Mouse (Mus musculus) neural tube, embryonic 14.5 days (tissue): ENCODE results near the gene Kbtbd4. TPM values are rescaled to one million over a fixed set of nuclear protein-coding genes. Genes with fewer than 3 reads are reported as not detected.

Source experiments
- ATAC-seq: fragments of 200-750 bp; cut with Nextera tagmentation; 2 replicates; pipeline ENCODE4 v1.8.0; 2017; ENCODE audit warnings: low read depth, mild to moderate bottlenecking, moderate TSS enrichment, moderate library complexity
- H3K27ac ChIP-seq: fragments of 300-500 bp; sonication (generic); 2 replicates; pipeline ENCODE4 v1.5.1; 2014; ENCODE audit warnings: low read depth, mild to moderate bottlenecking, control low read depth, low read length, moderate library complexity, mixed read lengths
- H3K27me3 ChIP-seq: fragments of 300-500 bp; sonication (generic); 2 replicates; pipeline ENCODE4 v1.6.1; 2014; ENCODE audit warnings: low read length; ENCODE audit not compliant: control insufficient read depth, insufficient read depth
- H3K36me3 ChIP-seq: fragments of 300-500 bp; sonication (generic); 2 replicates; pipeline ENCODE4 v1.6.1; 2014; ENCODE audit warnings: low read length, mixed read lengths; ENCODE audit not compliant: control insufficient read depth, insufficient read depth
- H3K4me1 ChIP-seq: fragments of 300-500 bp; sonication (generic); 2 replicates; pipeline ENCODE4 v1.6.1; 2014; ENCODE audit warnings: low read length; ENCODE audit not compliant: control insufficient read depth, insufficient read depth
- H3K4me2 ChIP-seq: fragments of 300-500 bp; sonication (generic); 2 replicates; pipeline ENCODE4 v1.6.1; 2014; ENCODE audit warnings: mild to moderate bottlenecking, low read depth, low read length, control low read depth
- H3K4me3 ChIP-seq: fragments of 300-500 bp; sonication (generic); 2 replicates; pipeline ENCODE4 v1.5.1; 2014; ENCODE audit warnings: low read depth, low read length, control low read depth, mixed read lengths
- H3K9ac ChIP-seq: fragments of 300-500 bp; sonication (generic); replicated peaks from 2 replicates; pipeline ENCODE4 v1.6.1; 2014; ENCODE audit warnings: low read depth, mild to moderate bottlenecking, control low read depth, low read length, mixed read lengths
- H3K9me3 ChIP-seq: fragments of 300-500 bp; sonication (generic); 2 replicates; pipeline ENCODE4 v1.6.1; 2016; ENCODE audit warnings: low read length; ENCODE audit not compliant: control insufficient read depth
- WGBS: fragments of 180-500 bp; shearing (Covaris S2); extraction: QIAGEN DNeasy Blood & Tissue Kit; methylation state at CpG from one replicate; pipeline ENCODE4 v1.1.7; 2014; 5-methylcytosine and 5-hydroxymethylcytosine counted together
- polyA plus RNA-seq: library from polyadenylated mRNA; unstranded; fragments of >200 nt; fragmentation: Nextera tagmentation; extraction: Ambion mirVana; gene quantifications from 2 replicates; pipeline ENCODE4 v1.2.1, GENCODE M21; 2014

Gene Kbtbd4
- polyA plus RNA-seq, 1 experiment from 2014 or later: 47.5 TPM

- no peak overlapping the region for H3K27ac ChIP-seq
- peaks cover 9% of the 10 kb centered on the region; the same call in 1 of the 2 replicates for H3K4me1 ChIP-seq
- H3K36me3 ChIP-seq: no peaks in the 10 kb centered on the region
- ATAC-seq: no peak
- H3K9me3 ChIP-seq: no peaks in the 10 kb centered on the region
- WGBS: 76% methylated on average over 4 of the region's 5 CpGs
- H3K27me3 ChIP-seq: no peaks in the 10 kb centered on the region
- H3K9ac ChIP-seq: no peak overlapping the region
- no peak overlapping the region for H3K4me3 ChIP-seq
- H3K4me2 ChIP-seq: no peak overlapping the region
Measured at GRCm38 (mm10) chr2:90877584-90878259, 26.8 kb upstream of the Kbtbd4 start.

- no peak for ATAC-seq
- Histone ChIP-seq H3K9me3 (no peaks in the 10 kb centered on the region), H3K9ac (no peak overlapping the region), H3K36me3 (no peaks in the 10 kb centered on the region), H3K4me2 (no peak overlapping the region), H3K4me1 (peaks cover 14% of the 10 kb centered on the region), H3K27ac (no peak overlapping the region), H3K4me3 (no peak overlapping the region), H3K27me3 (no peaks in the 10 kb centered on the region)
Measured at GRCm38 (mm10) chr2:90879419-90879818, 25.1 kb upstream of the Kbtbd4 start.

GRCm38 (mm10) chr2:90880144-90880785 lies 24.3 kb upstream of the Kbtbd4 start:
- 30% methylated on average over 6 of the region's 6 CpGs for WGBS
- no peak for ATAC-seq
- Histone ChIP-seq H3K27ac (peak overlapping the region; percentile 44), H3K9me3 (no peaks in the 10 kb centered on the region), H3K4me2 (peak overlapping the region; percentile 2; the same call in 1 of the 2 replicates), H3K36me3 (no peaks in the 10 kb centered on the region), H3K9ac (no peak overlapping the region), H3K27me3 (no peaks in the 10 kb centered on the region), H3K4me3 (no peak overlapping the region), H3K4me1 (peaks cover 17% of the 10 kb centered on the region)

GRCm38 (mm10) chr2:90881824-90882223 lies 22.7 kb upstream of the Kbtbd4 start:
- Histone ChIP-seq H3K4me1 (peaks cover 17% of the 10 kb centered on the region), H3K9me3 (no peaks in the 10 kb centered on the region), H3K36me3 (no peaks in the 10 kb centered on the region), H3K9ac (no peak overlapping the region), H3K27ac (no peak overlapping the region), H3K4me3 (no peak overlapping the region), H3K27me3 (0 out of 2 replicates have a peak, but pooled peaks cover 4% of the 10 kb centered on the region), H3K4me2 (no peak overlapping the region)
- ATAC-seq: no peak
- WGBS: 86% methylated on average over 2 of the region's 2 CpGs

GRCm38 (mm10) chr2:90885218-90886041 lies 19.1 kb upstream of the Kbtbd4 start, which contains the start of gene C1qtnf4:
Gene C1qtnf4, plus strand, starts transcription at chr2:90885860.
- Histone ChIP-seq H3K9me3 (no peaks in the 10 kb centered on the region), H3K9ac (peak within 1 kb of the TSS; percentile 92), H3K27me3 (peaks cover 7% of the 10 kb centered on the region), H3K36me3 (0 out of 2 replicates have a peak, but pooled peaks cover 4% of the 10 kb centered on the region), H3K4me3 (peak within 1 kb of the TSS; percentile 68), H3K4me2 (peak within 1 kb of the TSS; percentile 75), H3K27ac (peak within 1 kb of the TSS; percentile 92), H3K4me1 (peaks cover 32% of the 10 kb centered on the region)
- 1% methylated on average over 38 of the region's 45 CpGs for WGBS
- peak; percentile 78 for ATAC-seq

GRCm38 (mm10) chr2:90886436-90886835 lies 18.1 kb upstream of the Kbtbd4 start:
- Histone ChIP-seq H3K36me3 (0 out of 2 replicates have a peak, but pooled peaks cover 4% of the 10 kb centered on the region), H3K4me3 (peak overlapping the region; percentile 68), H3K4me1 (peaks cover 36% of the 10 kb centered on the region), H3K4me2 (peak overlapping the region; percentile 75), H3K9ac (peak overlapping the region; percentile 92), H3K27ac (peak overlapping the region; percentile 92), H3K9me3 (no peaks in the 10 kb centered on the region), H3K27me3 (peaks cover 7% of the 10 kb centered on the region)
- 12% methylated on average over 6 of the region's 6 CpGs for WGBS
- ATAC-seq: 0 out of 2 replicates have a peak, but pooled peaks have one; percentile 1

- Histone ChIP-seq H3K27me3 (peaks cover 7% of the 10 kb centered on the region), H3K4me3 (peak overlapping the region; percentile 68), H3K4me1 (peaks cover 36% of the 10 kb centered on the region), H3K27ac (no peak overlapping the region), H3K9me3 (no peaks in the 10 kb centered on the region), H3K4me2 (peak overlapping the region; percentile 75), H3K9ac (peak overlapping the region; percentile 92), H3K36me3 (peaks cover 10% of the 10 kb centered on the region)
- 66% methylated on average over 5 of the region's 5 CpGs for WGBS
- no peak for ATAC-seq
Measured at GRCm38 (mm10) chr2:90887627-90888026, 16.9 kb upstream of the Kbtbd4 start.

GRCm38 (mm10) chr2:90889550-90890548 lies 14.7 kb upstream of the Kbtbd4 start:
- Histone ChIP-seq H3K9me3 (no peaks in the 10 kb centered on the region), H3K27me3 (peaks cover 7% of the 10 kb centered on the region), H3K4me1 (peaks cover 28% of the 10 kb centered on the region), H3K36me3 (peaks cover 13% of the 10 kb centered on the region), H3K4me3 (peak overlapping the region; percentile 43), H3K27ac (peak overlapping the region; percentile 70), H3K9ac (peak overlapping the region; percentile 58), H3K4me2 (peak overlapping the region; percentile 70)
- 3% methylated on average over 108 of the region's 133 CpGs for WGBS
- peak; percentile 66 for ATAC-seq
